Mouse (Mus musculus): Measurements from ENCODE around the gene Tbx4.

DNA sequence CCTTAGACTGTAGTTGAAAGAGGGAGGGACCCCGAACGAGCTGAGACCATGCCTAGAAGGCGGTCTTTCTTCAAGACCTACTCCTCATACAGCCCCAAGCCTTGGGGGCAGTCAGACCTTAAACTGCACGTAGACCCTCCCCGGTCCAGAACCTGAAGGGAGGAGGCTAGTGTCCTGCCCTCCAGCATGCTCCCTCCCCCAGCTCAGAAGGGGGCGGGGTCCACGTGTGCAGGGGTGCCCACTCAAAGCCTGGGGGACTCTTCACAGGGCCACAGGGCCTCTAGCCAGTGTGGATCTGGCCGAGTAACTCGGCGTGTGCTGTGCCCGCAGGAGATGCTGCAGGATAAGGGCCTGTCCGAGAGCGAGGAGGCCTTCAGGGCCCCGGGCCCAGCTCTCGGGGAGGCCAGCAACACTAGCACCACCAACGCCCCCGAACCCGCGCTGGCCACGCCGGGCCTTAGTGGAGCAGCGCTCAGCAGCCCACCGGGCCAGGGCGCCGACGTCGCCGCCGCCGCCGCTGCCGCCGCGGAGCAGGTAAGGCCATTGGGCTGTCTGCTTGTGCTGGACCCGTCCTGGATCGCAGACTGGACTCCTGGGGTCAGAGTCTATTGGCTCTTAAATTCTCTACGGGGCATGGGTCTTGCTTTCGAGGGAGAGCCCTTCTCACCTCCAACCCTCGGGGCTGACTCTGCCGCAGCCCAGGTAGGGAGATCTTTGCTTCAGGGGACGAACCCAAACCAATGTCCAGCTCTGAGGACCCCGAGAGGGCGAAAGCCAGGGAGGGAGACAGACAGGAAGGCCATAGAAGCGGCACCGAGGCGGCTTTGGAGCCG, 3.7 kb downstream of the Tbx4 start:
- TF ChIP-seq CTCF (IDR thresholded peaks at IDR 0.05; ENCODE audit: low read depth) (no peak), EP300 (IDR thresholded peaks at IDR 0.05; ENCODE audit: low read depth) (no peak)
